Mouse (Mus musculus): ENCODE data around the gene Stx2.
"Not testable (repeated sequence)": the region's sequence is repeated elsewhere in the genome, so short reads cannot be mapped to it uniquely, and the experiment has no call there.

Gene Stx2

GRCm38 (mm10) chr5:129008008-129008407 is 366 bp downstream of the Stx2 start:
- no peak for DNase-seq

- DNase-seq, result peak in 1 of 2 experiments; percentile 18
These were observed 1.0 kb downstream of the Stx2 start for GRCm38 (mm10) chr5:129007105-129007957.

- DNase-seq, result peak in 1 of 2 experiments; percentile 18
These were observed 2.2 kb downstream of the Stx2 start for GRCm38 (mm10) chr5:129006031-129006788.

GRCm38 (mm10) chr5:129005416-129005815 is 3.0 kb downstream of the Stx2 start:
- DNase-seq, result no peak

- DNase-seq, result no peak
These were observed 5.8 kb downstream of the Stx2 start for GRCm38 (mm10) chr5:129002571-129003011.

- no peak for DNase-seq
These were observed 7.5 kb downstream of the Stx2 start for GRCm38 (mm10) chr5:129000706-129001468.

GRCm38 (mm10) chr5:128987141-128987954 is 21.0 kb downstream of the Stx2 start:
- DNase-seq, result peak in 1 of 2 experiments; percentile 23

GRCm38 (mm10) chr5:128985946-128986345 is 22.4 kb downstream of the Stx2 start:
- no peak for DNase-seq

GRCm38 (mm10) chr5:128984536-128984935 is 23.8 kb downstream of the Stx2 start:
- DNase-seq, result no peak

- peak; percentile 72 to 85 for DNase-seq
These were observed 26.8 kb downstream of the Stx2 start for GRCm38 (mm10) chr5:128981607-128982006.

- DNase-seq, result no peak
These were observed 27.5 kb downstream of the Stx2 start for GRCm38 (mm10) chr5:128980857-128981256.

- DNase-seq, result no peak
These were observed 29.4 kb downstream of the Stx2 start for GRCm38 (mm10) chr5:128978957-128979356.

GRCm38 (mm10) chr5:128977466-128977865 is 30.9 kb downstream of the Stx2 start:
- DNase-seq, result not testable (repeated sequence)

- DNase-seq, result peak in 1 of 2 experiments; percentile 21
These were observed 32.1 kb downstream of the Stx2 start for GRCm38 (mm10) chr5:128976266-128976665.

GRCm38 (mm10) chr5:128971298-128971697 is 37.1 kb downstream of the Stx2 start:
- DNase-seq, result peak; percentile 65 to 77

- no peak for DNase-seq
These were observed 37.5 kb downstream of the Stx2 start for GRCm38 (mm10) chr5:128970878-128971277.

- no peak for DNase-seq
These were observed 44.0 kb downstream of the Stx2 start for GRCm38 (mm10) chr5:128964353-128964752.

GRCm38 (mm10) chr5:128958916-128959315 is 49.5 kb downstream of the Stx2 start:
- DNase-seq, result no peak

GRCm38 (mm10) chr5:128954371-128954770 is 54.0 kb downstream of the Stx2 start:
- peak in 1 of 2 experiments; percentile 27 for DNase-seq

- DNase-seq, result peak; percentile 5 to 29
These were observed 54.9 kb downstream of the Stx2 start, which contains the start of gene Rimbp2 for GRCm38 (mm10) chr5:128953278-128954070. TSS of gene Rimbp2 (minus strand) at chr5:128953486.
